Mouse (Mus musculus): ENCODE data around the gene Ntrk1. TPM values are rescaled to one million over a fixed set of nuclear protein-coding genes. Genes with fewer than 3 reads are reported as not detected.

Gene Ntrk1
- polyA plus RNA-seq, 1 experiment from 2014 or later: not detected

DNA sequence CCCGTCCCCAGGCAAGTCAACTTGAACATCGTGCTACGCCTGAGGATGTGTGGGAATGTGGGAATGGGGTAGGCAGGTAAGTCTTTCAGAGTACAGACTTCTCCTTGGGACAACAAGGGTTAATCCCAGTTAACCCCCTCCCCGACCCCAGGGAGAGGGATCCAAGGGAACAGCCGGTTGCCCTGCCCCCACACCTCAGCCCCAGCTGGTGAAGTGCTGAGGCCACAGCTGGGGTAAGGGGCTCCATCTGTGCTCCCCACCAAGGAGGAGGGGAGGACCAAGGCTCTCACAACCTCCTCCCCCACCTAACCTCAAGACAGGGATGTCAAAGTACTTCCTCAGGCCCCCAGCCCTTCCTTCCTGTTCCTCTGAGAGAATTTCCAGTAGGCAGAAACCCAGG, 5.2 kb downstream of the Ntrk1 start:
- peaks cover 94% of the 10 kb centered on the region for H3K27me3 ChIP-seq
- ATAC-seq: no peak
- CTCF ChIA-PET: interaction anchor here (1.0 to 1.4 kb wide), 2 partner anchors 57 to 65 kb away, joined by 3 to 4 read pairs; partner anchors contain the start of gene Sh2d2a
- POLR2A ChIA-PET: no interaction called here
- DNase-seq (ENCODE audit: low read depth, low spot score): no peak
- in situ Hi-C loops (cut with MboI; ENCODE audit: low pct_unique_long_range_greater_than_20kb): loop anchor here (10.0 kb wide), 1 partner anchor 145 kb away; the partner anchor contains the start of genes Isg20l2 and Rrnad1
- no peak for TF ChIP-seq CTCF (IDR thresholded peaks at IDR 0.05)

DNA sequence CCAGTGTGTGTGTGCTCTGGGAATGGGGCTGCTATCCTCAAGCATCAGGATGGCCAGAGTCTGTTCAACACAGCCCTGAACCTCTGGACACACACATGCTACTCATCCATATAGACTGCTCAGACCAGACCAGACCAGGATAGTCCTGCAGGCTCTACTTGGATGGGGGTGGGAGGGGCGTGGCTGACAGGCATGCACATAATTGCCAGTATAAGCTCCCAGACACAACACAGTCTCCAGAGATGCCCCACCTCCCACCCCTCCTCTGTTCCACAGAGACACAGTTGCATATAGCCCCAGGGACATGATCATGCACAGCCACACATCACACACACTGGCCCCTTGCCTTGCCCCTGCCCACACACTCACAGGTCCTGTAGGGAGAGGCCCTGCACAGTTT, 5.7 kb downstream of the Ntrk1 start:
- CTCF ChIA-PET: interaction anchor here (1.0 to 1.4 kb wide), 2 partner anchors 57 to 66 kb away, joined by 3 to 4 read pairs; partner anchors contain the start of gene Sh2d2a
- peaks cover 94% of the 10 kb centered on the region for H3K27me3 ChIP-seq
- POLR2A ChIA-PET: no interaction called here
- in situ Hi-C loops (cut with MboI; ENCODE audit: low pct_unique_long_range_greater_than_20kb): loop anchor here (10.0 kb wide), 1 partner anchor 146 kb away; the partner anchor contains the start of genes Isg20l2 and Rrnad1
- ATAC-seq (no peak), DNase-seq (ENCODE audit: low read depth, low spot score) (no peak)
- TF ChIP-seq CTCF (IDR thresholded peaks at IDR 0.05): no peak

DNA sequence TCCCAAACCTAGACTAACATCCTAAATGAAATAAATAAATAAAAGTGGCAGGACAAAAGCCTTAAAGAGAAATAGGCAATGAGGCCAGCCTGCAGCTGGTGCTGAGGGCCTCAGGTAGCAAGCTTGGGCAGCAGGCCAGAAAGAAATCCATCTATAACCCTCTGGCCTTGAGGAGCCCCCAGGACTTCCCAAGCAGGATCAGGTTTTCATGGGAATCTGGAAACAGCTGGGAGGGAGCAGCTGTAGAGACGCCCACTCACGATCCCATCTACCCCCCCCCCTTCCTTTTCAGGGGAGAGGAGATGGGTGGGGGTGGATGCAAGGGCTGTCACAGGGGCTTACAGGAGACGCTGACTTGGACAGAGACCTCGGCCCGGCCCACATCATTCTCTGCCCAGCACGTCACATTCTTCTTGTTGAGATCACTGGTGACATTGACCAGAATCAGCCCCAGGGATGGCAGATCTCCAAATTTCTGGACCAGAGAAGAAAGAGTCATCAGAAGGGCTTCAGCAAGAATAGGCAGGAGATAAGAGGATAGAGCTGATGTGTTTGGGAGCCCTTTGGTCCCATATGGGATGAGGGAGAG, 9.2 kb downstream of the Ntrk1 start:
- POLR2A ChIA-PET: no interaction called here
- ATAC-seq: no peak
- no peak for DNase-seq (ENCODE audit: low read depth, low spot score)
- peaks cover 91% of the 10 kb centered on the region for H3K27me3 ChIP-seq
- TF ChIP-seq CTCF (IDR thresholded peaks at IDR 0.05): no peak
- CTCF ChIA-PET: interaction anchor here (0.9 to 3.9 kb wide), 6 partner anchors 9 to 24 kb away, joined by 3 to 29 read pairs (median 4); partner anchors contain the start of gene Ntrk1
- in situ Hi-C loops (cut with MboI; ENCODE audit: low pct_unique_long_range_greater_than_20kb): loop anchor here (10.0 kb wide), 1 partner anchor 149 kb away; the partner anchor contains the start of genes Isg20l2 and Rrnad1

DNA sequence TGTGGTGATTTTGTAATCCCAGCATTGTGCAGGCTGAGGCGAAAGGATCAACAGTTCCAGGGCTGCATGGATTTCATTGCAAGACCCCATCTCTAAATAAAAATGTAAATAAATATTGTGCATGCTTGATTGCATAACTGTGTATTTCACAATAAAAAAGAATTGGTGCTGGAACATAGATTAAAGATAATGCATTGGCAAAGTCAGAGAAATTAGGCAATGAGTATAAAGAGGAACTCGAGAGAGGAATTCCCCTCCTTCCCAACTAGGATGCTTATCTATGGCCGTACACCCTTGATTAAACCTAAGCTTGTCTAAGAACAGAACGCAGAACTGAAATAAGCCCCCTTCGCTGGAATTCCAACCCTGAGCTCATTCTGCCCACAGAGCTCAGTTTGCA, 9.8 kb downstream of the Ntrk1 start:
- peaks cover 91% of the 10 kb centered on the region for H3K27me3 ChIP-seq
- no peak for DNase-seq (ENCODE audit: low read depth, low spot score)
- in situ Hi-C loops (cut with MboI; ENCODE audit: low pct_unique_long_range_greater_than_20kb): loop anchor here (10.0 kb wide), 1 partner anchor 150 kb away; the partner anchor contains the start of genes Isg20l2 and Rrnad1
- ATAC-seq: no peak
- ChIA-PET CTCF (interaction anchor here (0.8 to 3.9 kb wide), 5 partner anchors 9 to 53 kb away, joined by 3 to 29 read pairs (median 4); partner anchors contain the start of gene Ntrk1), POLR2A (no interaction called here)
- no peak for TF ChIP-seq CTCF (IDR thresholded peaks at IDR 0.05)

DNA sequence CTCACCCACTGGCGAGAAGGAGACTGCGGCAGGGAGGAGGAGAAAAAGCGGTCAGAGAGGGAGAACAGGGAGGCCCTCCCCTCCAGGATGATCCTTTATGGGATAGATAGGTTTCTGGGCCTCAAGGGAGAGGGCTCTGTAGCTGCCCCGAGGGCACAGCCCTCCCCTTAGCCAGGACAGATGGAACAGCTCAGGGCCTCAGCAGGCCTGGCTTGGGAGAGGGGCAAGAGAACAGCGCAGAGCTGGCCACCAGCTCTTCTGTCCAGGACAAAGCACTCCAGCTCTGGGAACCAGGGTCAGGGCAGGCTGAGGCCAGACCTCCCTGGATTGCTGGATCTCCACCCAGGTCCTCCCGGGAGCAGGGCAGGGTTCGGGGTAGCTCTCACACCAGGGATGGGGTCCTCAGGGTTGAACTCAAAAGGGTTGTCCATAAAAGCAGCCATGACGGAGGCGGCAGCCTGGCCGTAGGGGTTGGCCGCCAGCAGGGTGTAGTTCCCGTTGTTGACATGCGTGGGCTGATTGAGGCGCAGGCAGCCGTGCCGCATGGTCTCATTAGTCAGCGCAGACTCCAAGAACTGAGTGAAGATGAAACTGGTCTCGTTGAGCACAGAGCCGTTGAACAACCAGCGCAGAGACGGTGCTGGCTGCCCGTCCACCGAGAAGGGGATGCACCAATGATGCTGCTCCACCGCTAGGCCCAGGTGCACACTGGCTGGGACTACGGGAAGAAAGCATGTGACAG, 11.5 kb downstream of the Ntrk1 start:
- peaks cover 90% of the 10 kb centered on the region for H3K27me3 ChIP-seq
- DNase-seq (ENCODE audit: low read depth, low spot score) (no peak), ATAC-seq (no peak)
- in situ Hi-C loops (cut with MboI; ENCODE audit: low pct_unique_long_range_greater_than_20kb): loop anchor here (10.0 kb wide), 1 partner anchor 151 kb away; the partner anchor contains the start of genes Isg20l2 and Rrnad1
- no peak for TF ChIP-seq CTCF (IDR thresholded peaks at IDR 0.05)
- ChIA-PET POLR2A (no interaction called here), CTCF (no interaction called here)

DNA sequence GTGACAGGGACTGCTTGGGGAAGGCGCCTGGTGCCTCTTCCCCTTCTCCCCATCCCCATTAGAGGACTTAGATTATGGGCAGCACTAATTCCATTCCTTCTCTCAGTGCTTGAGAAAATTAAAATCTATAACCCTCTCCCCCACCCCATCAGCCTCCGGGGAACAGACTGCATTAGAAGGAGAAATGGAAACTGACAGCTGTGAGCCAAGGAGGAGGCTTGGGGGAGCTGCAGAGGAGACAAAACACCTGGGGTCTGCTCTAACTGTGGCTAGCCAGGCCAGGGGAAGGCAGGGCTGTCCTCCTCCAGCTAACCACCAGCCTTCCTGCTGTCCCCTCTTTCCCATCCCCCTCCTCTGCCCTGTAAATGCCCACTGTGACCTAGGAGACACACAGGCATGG, 15.9 kb downstream of the Ntrk1 start:
- ATAC-seq: no peak
- in situ Hi-C loops (cut with MboI; ENCODE audit: low pct_unique_long_range_greater_than_20kb): no loop called here
- no peak for DNase-seq (ENCODE audit: low read depth, low spot score)
- TF ChIP-seq CTCF (IDR thresholded peaks at IDR 0.05): no peak
- CTCF ChIA-PET: no interaction called here
- peaks cover 90% of the 10 kb centered on the region for H3K27me3 ChIP-seq
- POLR2A ChIA-PET: no interaction called here

DNA sequence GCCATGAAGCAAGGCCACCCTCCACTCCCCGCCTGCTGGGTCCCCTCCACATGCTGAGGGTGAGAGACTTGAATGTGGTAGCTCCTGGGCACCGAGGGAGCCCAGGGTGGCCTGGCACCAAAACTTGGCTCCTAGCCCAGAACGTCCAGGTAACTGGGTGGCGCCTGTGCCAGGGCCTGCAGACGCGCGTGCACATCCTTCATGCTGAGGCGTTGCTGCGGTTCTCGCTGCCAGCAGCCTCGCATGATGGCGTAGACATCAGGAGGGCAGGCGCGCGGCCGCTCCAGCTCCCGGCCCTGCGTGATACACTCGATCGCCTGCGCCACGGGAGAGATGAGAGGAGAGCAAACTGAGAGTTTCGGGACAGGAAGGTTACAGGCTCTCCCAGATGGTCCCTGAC, 16.7 kb downstream of the Ntrk1 start:
- in situ Hi-C loops (cut with MboI; ENCODE audit: low pct_unique_long_range_greater_than_20kb): no loop called here
- DNase-seq (ENCODE audit: low read depth, low spot score) (no peak), ATAC-seq (no peak)
- H3K27me3 ChIP-seq: peaks cover 90% of the 10 kb centered on the region
- CTCF ChIA-PET: interaction anchor here (1.4 kb wide), 1 partner anchor 61 kb away, joined by 4 read pairs; no protein-coding TSS in a partner anchor
- TF ChIP-seq CTCF (IDR thresholded peaks at IDR 0.05): no peak
- POLR2A ChIA-PET: no interaction called here

DNA sequence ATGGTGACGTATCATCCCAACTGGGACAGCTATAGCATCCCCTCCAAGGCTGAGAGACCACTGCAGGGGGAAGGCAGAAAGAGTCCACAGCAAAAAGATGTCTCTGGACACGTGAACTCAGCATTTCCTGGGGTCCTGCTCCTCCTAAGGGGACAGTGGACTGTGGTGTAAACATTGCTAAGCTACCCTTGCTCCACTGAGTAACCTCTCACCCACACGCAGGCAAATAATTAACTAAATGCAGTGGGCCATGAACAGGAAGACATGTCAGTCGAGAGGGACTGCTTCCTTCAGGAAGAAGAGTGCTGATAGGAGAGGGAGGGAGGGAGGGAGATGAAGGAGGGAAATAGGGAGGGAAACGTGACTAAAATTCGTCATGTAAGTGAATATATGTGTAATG, 23.9 kb downstream of the Ntrk1 start:
- ChIA-PET CTCF (interaction anchor here (0.7 to 7.4 kb wide), 18 partner anchors 10 to 200 kb away, joined by 3 to 60 read pairs (median 6); partner anchors contain the start of genes Lrrc71, Nes and Ntrk1), POLR2A (interaction anchor here (0.5 to 1.1 kb wide), 2 partner anchors 10 to 24 kb away, joined by 3 to 6 read pairs; partner anchors contain the start of gene Ntrk1)
- DNase-seq (ENCODE audit: low read depth, low spot score) (no peak), ATAC-seq (peak; percentile 15)
- H3K27me3 ChIP-seq: peaks cover 40% of the 10 kb centered on the region
- in situ Hi-C loops (cut with MboI; ENCODE audit: low pct_unique_long_range_greater_than_20kb): loop anchor here (5.0 kb wide), 1 partner anchor 46 kb away; no protein-coding TSS in a partner anchor
- no peak for TF ChIP-seq CTCF (IDR thresholded peaks at IDR 0.05)

DNA sequence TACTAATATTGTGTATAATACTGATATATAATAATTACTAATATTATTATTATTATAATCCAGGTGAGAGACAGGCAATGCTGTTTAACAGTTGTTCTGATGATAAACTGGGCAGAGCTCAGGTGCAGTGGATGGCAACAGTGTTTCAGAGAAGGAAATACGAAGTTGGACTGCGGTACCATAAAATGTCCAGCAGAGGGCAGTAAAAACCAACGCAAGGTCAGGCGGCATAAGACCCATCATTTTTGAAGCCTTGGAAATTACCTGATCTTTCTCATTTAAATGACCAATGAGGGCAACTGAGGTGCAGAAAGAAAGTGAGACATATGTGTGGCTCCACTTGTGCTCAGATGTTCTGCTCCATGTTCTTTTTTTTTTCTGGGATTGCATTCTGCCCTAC, 24.7 kb downstream of the Ntrk1 start:
- H3K27me3 ChIP-seq: peaks cover 32% of the 10 kb centered on the region
- CTCF ChIA-PET: interaction anchor here (1.0 to 7.4 kb wide), 20 partner anchors 10 to 210 kb away, joined by 3 to 60 read pairs (median 6); partner anchors contain the start of genes Lrrc71 and Ntrk1
- in situ Hi-C loops (cut with MboI; ENCODE audit: low pct_unique_long_range_greater_than_20kb): loop anchor here (5.0 kb wide), 1 partner anchor 47 kb away; no protein-coding TSS in a partner anchor
- DNase-seq (ENCODE audit: low read depth, low spot score) (no peak), ATAC-seq (no peak)
- TF ChIP-seq CTCF (IDR thresholded peaks at IDR 0.05): no peak
- POLR2A ChIA-PET: interaction anchor here (1.1 kb wide), 1 partner anchor 24 kb away, joined by 6 read pairs; the partner anchor contains the start of gene Ntrk1

DNA sequence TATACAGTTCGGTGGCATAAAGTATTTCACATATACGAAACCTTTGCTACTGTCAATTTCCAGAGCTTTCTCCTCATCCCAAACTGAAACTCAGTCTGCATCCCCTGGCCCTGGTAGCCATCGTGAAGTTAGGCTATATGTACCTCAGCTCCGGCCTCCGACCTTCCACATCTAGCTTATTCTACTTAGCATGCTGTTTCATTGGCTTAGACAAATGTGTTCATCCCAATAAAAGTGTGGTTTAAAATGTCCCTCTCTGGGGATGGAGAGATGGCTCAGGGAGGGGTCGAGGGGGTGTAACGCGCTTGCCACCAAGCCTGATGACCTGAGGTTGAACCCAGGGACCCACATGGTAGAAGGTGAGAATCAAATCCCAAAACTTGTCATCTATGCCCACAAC, 25.5 kb downstream of the Ntrk1 start:
- in situ Hi-C loops (cut with MboI; ENCODE audit: low pct_unique_long_range_greater_than_20kb): no loop called here
- H3K27me3 ChIP-seq: peaks cover 24% of the 10 kb centered on the region
- CTCF ChIA-PET: interaction anchor here (1.0 to 7.4 kb wide), 19 partner anchors 9 to 211 kb away, joined by 3 to 60 read pairs (median 6); partner anchors contain the start of genes Lrrc71 and Ntrk1

More for the DNA sequence above, 25.5 kb downstream of the Ntrk1 start:
- DNase-seq (ENCODE audit: low read depth, low spot score): no peak
- no peak for TF ChIP-seq CTCF (IDR thresholded peaks at IDR 0.05)
- ATAC-seq: no peak
- POLR2A ChIA-PET: interaction anchor here (0.7 to 1.7 kb wide), 6 partner anchors 11 to 1631 kb away, joined by 3 to 6 read pairs (median 3); partner anchors contain the start of gene Lrrc71
